Mouse (Mus musculus) thymus, adult 2 months (tissue): Measurements from ENCODE around the gene Snai3. TPM values are rescaled to one million over a fixed set of nuclear protein-coding genes. Genes with fewer than 3 reads are reported as not detected.
A peak's percentile ranks its signal among the peaks of the same experiment; 100 is the strongest.

Source experiments
- DNase-seq: peaks from one replicate; pipeline ENCODE4 v3.0.0; 2021
- H3K27ac ChIP-seq: fragments of 200-500 bp; 2 replicates; pipeline ENCODE4 v1.5.1; 2012; ENCODE audit warnings: low read length, control low read depth; ENCODE audit not compliant: control insufficient read depth, insufficient read depth
- H3K27me3 ChIP-seq: fragments of 200-500 bp; 2 replicates; pipeline ENCODE4 v1.6.1; 2012; ENCODE audit warnings: mild to moderate bottlenecking, low read length, moderate library complexity, mixed read lengths; ENCODE audit not compliant: control insufficient read depth, insufficient read depth
- H3K36me3 ChIP-seq: fragments of 200-500 bp; 2 replicates; pipeline ENCODE4 v1.6.1; 2012; ENCODE audit warnings: mild to moderate bottlenecking, low read length, moderate library complexity; ENCODE audit not compliant: control insufficient read depth, insufficient read depth
- H3K4me1 ChIP-seq: fragments of 200-500 bp; replicated peaks from 2 replicates; pipeline ENCODE4 v1.6.1; 2012; ENCODE audit warnings: low read length; ENCODE audit not compliant: control insufficient read depth, insufficient read depth
- H3K4me3 ChIP-seq: fragments of 200-500 bp; 2 replicates; pipeline ENCODE4 v1.5.1; 2012; ENCODE audit warnings: mild to moderate bottlenecking, low read length, control low read depth, moderate library complexity; ENCODE audit not compliant: control insufficient read depth, insufficient read depth
- CTCF ChIP-seq: fragments of 200-500 bp; IDR thresholded peaks from 2 replicates; pipeline ENCODE4 v1.5.1; 2012; ENCODE audit warnings: mild to moderate bottlenecking, control low read depth, low read length, moderate library complexity, borderline replicate concordance; ENCODE audit not compliant: control insufficient read depth, poor library complexity, insufficient read depth; ENCODE audit errors: extremely low read depth
- POLR2A ChIP-seq: fragments of 200-500 bp; IDR thresholded peaks from 2 replicates; pipeline ENCODE4 v1.6.1; 2012; ENCODE audit warnings: mild to moderate bottlenecking, low read length, control low read depth, moderate library complexity; ENCODE audit not compliant: control insufficient read depth, poor library complexity, insufficient read depth; ENCODE audit errors: extremely low read depth
- WGBS: fragments of 180-500 bp; shearing (Covaris S2); methylation state at CpG from one replicate; pipeline ENCODE4 v1.1.7; 2018; 5-methylcytosine and 5-hydroxymethylcytosine counted together
- polyA plus RNA-seq: library from polyadenylated mRNA; depleted of rRNA; stranded (reverse); fragments of >200 nt; gene quantifications from 2 replicates; pipeline ENCODE4 v1.2.3, GENCODE M21; 2012

Gene Snai3
- polyA plus RNA-seq, 1 experiment = 47.1 TPM

GRCm38 (mm10) chr8:122461473-122462148, 1.1 kb upstream of the Snai3 start:
- TF ChIP-seq POLR2A = no peak
- TF ChIP-seq CTCF = no peak
- Histone ChIP-seq H3K27ac (no peak overlapping the region), H3K4me3 (no peak overlapping the region), H3K4me1 (peaks cover 63% of the 10 kb centered on the region), H3K27me3 (no peaks in the 10 kb centered on the region), H3K36me3 (peaks cover 8% of the 10 kb centered on the region)
- WGBS = 60% methylated on average over 11 of the region's 11 CpGs
- no peak for DNase-seq

GRCm38 (mm10) chr8:122459990-122460389, 543 bp downstream of the Snai3 start:
- WGBS = 6% methylated on average over 7 of the region's 7 CpGs
- Histone ChIP-seq H3K4me1 (peaks cover 54% of the 10 kb centered on the region), H3K27me3 (no peaks in the 10 kb centered on the region), H3K36me3 (no peaks in the 10 kb centered on the region), H3K27ac (peak overlapping the region; percentile 17; the same call in 1 of the 2 replicates), H3K4me3 (peak overlapping the region; percentile 45)
- TF ChIP-seq CTCF = no peak
- TF ChIP-seq POLR2A = no peak
- peak; percentile 46 for DNase-seq

- WGBS = 39% methylated on average over 6 of the region's 6 CpGs
- Histone ChIP-seq H3K4me1 (peaks cover 54% of the 10 kb centered on the region), H3K36me3 (no peaks in the 10 kb centered on the region), H3K27ac (no peak overlapping the region; the same call in 1 of the 2 replicates), H3K4me3 (peak overlapping the region; percentile 45), H3K27me3 (no peaks in the 10 kb centered on the region)
- no peak for TF ChIP-seq POLR2A
- TF ChIP-seq CTCF = peak; percentile 79; the same call in 1 of the 2 replicates
- DNase-seq = peak; percentile 82
These were observed 1.2 kb downstream of the Snai3 start for GRCm38 (mm10) chr8:122459218-122459900.

GRCm38 (mm10) chr8:122457171-122457570, 3.4 kb downstream of the Snai3 start:
- Histone ChIP-seq H3K4me1 (peaks cover 42% of the 10 kb centered on the region), H3K36me3 (no peaks in the 10 kb centered on the region), H3K4me3 (no peak overlapping the region), H3K27ac (no peak overlapping the region), H3K27me3 (no peaks in the 10 kb centered on the region)
- WGBS = 91% methylated on average over 11 of the region's 11 CpGs
- TF ChIP-seq CTCF = no peak
- no peak for TF ChIP-seq POLR2A
- DNase-seq = no peak

- Histone ChIP-seq H3K27ac (no peak overlapping the region), H3K36me3 (no peaks in the 10 kb centered on the region), H3K4me3 (no peak overlapping the region), H3K4me1 (peaks cover 20% of the 10 kb centered on the region), H3K27me3 (no peaks in the 10 kb centered on the region)
- TF ChIP-seq CTCF (no peak), POLR2A (no peak)
- DNase-seq = no peak
- WGBS = 90% methylated on average over 6 of the region's 6 CpGs
These were observed 6.1 kb downstream of the Snai3 start for GRCm38 (mm10) chr8:122454409-122454808.

- no peaks in the 10 kb centered on the region for H3K36me3 ChIP-seq
- H3K27me3 ChIP-seq = no peaks in the 10 kb centered on the region
- 72% methylated on average over 10 of the region's 10 CpGs for WGBS
- H3K27ac ChIP-seq = no peak overlapping the region
- no peak for TF ChIP-seq CTCF
- no peak for TF ChIP-seq POLR2A
- no peak overlapping the region for H3K4me3 ChIP-seq
- no peak for DNase-seq
- H3K4me1 ChIP-seq = peaks cover 13% of the 10 kb centered on the region
These were observed 8.4 kb downstream of the Snai3 start for GRCm38 (mm10) chr8:122452154-122452553.
